Mouse (Mus musculus) Muller cell, postnatal 12 days (primary cell): Measurements from ENCODE around the gene Trpm1.

ENCODE experiments used
- DNase-seq: peaks from one replicate; pipeline ENCODE4 v3.0.0-alpha.2; 2015; ENCODE audit errors: inconsistent ontology term

Trpm1 gene

DNA sequence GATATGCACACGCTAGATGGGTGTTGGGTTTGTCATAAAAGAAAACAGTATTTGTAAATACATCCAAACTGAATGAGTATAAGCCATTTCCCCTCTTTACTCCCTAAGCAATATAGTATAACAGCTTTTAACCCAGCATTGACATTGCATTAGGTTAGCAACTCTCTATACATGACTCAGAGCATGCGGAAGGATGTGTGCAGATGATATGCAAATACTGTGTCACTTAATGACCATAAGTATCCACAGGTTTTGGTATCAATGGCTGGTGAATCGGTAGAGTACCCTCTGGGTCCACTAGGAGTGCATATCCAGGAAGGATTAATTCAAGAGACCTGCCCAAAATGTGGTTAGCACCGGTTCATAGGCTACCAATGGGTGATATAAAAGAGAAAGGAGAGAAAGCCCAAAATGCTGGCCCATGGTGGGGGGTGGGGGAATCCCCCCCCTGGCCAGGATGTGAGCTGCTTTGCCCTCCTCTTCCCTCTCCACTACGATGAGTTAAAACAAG is 80.7 kb downstream of the Trpm1 start:
- no peak for DNase-seq

DNA sequence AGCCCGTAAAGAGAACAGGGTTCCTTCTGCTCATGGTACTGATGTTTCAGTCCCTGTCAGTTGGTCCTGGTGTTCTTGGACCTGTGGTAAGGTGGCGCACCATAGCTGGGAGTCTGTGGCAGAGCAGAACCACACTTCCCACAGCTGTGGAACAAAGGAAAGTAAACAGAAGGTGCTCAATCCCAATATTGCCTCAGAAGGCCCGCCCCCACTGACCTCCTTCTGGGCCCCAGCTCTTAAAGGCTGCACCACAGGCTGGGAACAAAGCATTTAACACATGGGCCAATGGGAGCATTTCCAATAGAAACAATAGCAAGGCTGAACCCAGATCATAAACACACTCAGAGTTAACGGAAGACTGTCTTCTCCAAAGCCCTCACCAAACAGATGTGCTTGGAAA is 82.9 kb downstream of the Trpm1 start:
- no peak for DNase-seq

DNA sequence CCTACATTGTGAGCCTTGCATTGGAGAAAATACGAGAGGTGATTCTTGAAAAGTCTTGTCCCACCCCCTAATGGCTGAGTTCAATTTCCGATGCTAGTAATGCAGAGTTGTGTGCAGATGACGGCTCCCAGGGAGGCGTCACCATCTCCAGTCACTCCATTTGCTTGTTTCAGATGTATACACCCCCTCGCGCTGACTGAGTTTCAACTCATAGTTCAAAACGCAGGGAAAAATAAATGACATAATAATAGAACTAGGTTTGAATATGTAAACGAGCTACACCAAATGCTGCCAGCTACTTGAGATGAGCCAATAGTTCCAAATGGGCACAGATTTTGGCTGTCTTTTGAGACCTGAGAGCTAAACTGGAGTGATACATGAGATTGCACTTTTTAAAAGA is 84.1 kb downstream of the Trpm1 start:
- DNase-seq = no peak

DNA sequence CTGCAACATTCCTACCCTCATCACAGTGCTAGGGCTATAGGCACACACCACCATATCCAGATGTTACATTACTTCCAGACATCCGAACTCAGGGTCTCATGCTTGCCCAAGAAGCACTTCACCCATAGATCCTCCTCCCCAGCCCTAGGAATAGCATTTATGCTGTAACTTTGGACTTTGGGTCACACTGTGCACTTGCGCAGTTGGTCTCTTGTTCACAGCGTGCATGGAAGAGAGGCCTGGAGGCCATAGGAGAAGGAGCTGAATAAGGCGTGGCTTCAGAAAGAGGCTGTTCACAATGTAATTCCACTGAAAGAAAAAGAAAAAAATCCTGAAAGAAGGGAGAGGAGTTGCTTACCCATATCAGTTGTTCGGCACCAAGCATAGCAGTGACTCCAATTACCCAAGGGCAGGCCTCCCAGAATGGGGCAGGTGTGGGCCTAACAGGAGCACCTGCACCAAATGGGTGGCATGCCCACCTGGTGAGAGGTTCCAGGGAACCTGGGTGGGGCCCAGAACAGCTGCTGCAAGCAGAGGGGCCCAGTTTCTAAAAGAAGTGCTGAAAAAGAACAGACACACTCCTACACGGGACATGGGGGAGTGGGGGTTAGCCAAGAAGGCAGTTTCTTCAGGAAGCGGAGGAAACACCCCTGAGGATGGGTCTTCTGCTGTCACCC is 84.9 kb downstream of the Trpm1 start:
- DNase-seq = no peak

DNA sequence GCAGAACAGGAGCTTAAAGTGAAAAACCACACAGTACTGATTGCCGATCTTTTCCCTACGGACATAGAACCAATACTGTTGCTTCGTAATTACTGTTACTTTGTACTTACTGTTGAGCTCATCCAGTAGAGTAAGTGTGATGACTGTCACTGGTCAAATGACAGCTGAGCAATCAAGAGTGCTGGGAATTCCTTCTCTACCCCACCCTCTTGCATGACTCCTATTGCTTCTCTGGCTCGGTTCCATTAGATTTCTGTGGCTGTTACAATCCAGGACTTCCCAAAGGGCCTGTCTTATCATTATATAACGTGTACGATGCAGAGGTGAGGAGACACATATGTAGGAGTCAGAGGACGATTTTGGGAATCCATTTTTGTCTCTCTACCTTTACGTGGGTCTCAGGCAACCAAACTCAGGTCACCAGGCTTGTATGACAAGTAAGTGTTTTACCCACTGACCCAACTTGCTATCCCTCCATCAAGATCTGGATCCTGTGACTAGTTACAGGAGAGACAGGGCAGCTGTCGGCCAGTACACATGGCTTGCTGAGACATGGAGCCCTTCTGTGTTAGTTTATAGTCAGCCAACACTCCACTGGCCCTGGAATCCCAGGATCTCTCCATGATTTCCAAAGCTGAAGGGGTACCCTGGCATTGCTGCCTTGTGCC is 85.6 kb downstream of the Trpm1 start:
- DNase-seq = no peak

DNA sequence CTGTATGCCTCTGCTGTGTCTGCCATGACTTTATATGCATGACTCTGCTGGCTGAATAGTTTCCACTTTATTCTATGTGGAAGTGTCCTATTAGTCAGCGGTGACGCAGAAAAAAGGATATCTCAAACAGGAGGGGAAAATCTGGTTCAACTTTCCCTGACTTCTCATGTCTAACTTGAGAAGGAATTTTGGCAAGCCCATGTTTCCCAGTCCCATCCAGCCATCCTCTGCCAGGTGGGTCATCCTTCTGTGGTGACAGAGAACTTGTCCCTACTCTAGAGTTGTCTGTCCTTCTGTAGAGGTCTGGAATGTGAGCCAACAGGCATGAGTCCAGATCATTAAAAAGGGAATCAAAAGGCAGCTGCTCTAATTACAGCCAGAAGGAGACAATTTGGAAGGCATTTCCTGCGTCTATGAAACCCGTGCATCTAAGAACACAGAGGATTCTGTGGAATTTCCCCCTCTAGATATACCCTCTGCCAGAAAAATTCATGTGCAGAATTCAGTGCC is 86.2 kb downstream of the Trpm1 start:
- DNase-seq = peak; percentile 99

DNA sequence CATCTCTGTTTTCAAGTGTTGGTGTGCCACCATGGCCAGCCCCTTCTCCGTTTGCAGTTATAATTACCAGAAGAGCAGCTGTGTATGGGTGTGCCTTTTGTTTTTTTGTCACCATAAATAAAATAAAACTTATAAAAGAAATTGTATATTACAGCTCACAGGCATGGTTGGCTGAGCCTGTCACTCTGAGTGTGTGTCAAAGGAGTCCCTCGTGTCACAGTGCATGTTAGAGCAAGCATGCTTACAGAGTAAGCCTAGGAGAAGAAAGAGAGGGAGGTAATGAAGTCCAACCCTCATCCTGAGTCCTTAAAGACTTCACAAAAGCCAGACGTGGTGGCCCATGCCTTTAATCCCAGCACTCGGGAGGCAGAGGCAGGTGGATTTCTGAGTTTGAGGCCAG is 88.8 kb downstream of the Trpm1 start:
- no peak for DNase-seq

DNA sequence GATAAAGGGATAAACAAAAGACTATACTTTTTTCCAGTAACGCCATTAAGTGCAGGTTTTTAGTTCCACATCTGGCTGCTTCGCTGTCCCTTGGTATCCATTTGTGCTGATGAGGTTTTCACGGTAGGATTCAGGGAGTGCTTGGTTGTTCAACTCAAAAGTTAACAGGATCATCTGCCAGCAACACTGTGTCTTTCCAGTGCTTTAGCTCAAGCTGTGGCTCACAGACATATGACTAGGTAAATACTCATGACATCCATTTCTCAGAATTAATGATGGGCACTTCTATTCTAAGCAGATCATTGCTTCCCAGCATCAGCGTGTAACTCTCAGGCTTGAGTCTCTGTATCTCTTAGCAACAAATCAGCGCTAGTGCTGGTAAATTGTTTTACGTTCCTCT is 90.7 kb downstream of the Trpm1 start:
- no peak for DNase-seq

DNA sequence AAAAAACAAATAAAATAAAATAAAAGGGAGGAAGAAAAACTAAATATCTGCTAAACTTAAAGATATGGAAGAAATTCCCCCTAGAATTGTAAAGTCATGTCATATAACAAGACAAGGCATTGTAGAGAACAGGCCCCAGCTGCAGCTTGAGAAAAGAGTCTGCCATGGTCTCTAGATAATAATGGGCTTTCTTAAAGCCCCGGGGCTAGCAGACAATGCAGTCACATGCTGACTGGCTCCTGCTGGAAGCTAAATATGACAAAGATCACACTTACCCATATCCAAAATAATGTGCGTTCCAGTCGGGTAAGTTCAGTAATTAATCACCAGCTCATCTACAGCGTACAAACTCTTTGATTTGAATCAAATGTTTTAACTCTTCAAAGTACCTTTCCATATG is 93.1 kb downstream of the Trpm1 start:
- no peak for DNase-seq

DNA sequence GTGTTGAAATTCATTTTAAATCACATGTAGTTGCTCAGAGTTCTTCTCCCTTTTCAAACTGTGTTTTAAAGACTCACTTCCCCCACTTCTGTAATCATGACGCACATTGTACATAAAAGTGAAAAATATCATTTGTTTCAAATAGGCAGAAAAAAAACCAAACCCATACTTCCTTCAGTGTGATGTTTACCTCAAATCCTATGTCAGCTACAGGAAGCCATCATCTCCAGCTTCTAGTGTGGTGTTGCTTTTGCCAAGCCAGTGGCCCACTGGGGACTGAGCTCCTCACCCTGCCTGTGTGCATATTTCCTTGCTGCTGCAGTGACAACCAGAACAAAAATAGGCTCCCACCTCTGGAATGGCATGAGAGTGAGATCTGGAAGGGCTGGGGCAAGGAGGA is 94.7 kb downstream of the Trpm1 start:
- DNase-seq = no peak

DNA sequence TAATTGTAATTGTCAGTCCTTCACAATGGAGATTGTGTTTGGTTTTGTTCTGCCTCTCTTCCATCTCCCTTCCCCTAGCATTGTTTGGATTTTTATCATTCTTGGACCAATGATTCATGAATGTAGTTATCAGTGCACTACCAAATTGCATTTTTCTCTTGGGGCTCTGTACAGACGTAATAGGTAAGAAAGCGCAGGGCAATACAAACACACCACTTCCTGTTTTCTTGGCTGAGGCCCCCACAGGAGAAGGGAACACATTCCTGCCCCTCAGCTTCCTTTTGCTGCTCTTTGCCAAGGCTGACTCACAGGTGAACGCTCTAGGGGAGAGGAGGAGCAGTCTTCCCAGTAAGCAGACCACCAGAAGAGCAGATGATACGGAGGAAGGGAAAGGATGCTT is 96.1 kb downstream of the Trpm1 start:
- peak; percentile 90 for DNase-seq

DNA sequence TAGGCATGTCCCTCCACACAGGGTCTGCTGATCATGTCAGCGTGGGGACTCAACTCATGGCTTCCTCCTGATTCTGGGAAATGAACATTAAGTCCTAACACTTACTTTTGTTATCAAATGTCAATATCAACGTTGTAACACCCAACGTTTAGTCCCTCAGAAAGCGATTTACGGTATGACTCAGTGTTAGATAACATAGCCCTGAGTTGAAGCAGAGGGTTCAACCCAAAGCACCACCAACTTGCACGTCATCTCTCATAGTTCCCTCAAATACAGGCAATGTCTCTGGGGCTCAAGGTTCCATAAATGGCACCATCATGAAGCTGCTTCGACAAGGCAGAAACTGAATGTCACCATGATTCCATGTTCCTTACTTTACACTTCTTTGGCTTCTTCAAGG is 96.8 kb downstream of the Trpm1 start:
- no peak for DNase-seq

DNA sequence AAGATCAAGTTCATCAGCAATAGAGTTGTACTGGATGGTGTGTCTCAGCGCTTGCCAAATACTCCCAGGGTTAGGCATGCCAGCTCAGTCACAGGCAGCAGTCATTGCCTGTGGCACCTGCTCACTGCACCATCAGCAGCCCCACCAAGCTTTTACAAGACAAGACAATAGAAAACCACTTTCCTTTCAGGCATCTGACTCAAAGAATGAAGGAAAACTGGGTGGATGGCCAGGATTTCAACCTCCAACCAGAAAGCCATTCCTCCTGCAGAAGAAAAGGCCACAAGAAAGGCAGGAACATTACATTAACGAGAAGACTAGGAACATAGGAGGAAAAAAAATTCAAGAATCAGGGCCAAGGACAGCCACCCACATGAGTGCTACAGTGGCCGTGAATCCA is 100.1 kb downstream of the Trpm1 start:
- DNase-seq = peak; percentile 77

DNA sequence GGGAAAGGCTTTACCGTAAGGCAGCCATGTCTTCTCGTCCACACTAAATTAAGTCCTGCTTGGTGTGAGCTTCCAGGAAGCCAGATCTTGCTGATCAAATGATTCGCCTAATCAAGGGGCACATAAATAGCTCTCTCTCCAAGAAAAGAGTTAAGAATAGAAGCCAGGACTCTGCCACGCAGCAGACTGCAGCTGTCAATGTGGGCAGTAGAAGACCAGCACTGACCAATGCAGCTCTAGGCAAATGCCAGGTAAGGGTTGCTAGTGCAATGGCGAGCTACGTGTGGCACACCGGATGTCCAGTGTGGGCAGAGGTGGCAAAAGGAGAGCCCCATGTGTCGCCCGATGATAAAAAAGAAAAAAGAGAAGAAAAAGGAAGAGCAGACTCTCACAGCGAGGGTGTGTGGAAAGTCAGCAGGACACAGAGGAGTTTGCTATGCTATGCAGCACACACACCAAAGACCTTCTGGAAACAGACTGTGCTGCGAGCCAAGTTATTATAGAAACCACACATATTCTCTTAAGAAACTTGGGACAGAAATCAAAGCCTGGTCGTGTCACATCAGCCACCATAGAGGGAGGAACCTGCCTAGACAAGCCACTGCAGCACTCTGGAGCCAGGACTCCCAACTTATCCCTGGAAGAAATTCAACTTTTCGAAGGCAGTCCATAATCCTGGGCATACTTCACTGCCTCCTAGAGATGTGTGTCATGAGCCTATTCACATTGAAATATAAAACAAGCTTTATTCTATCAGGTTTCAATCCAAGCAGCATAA is 112.1 kb downstream of the Trpm1 start:
- no peak for DNase-seq

DNA sequence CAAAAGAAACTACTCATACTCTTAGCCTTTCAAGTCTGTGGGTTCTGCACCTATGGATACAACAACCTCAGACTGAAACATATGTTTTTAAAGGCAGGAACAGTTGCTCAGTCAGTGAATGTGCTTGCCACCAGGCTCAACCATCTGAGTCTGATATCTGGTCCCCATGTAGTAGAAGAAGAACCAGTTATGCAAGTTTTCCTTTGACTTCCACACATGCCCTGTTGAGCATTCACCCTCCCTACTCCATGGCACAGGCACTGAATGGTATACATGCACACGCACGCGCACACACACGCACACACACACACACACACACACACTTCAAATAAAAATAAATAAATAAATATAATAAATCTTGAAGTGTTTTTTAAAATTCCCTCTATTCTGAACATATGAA is 113.0 kb downstream of the Trpm1 start:
- no peak for DNase-seq

DNA sequence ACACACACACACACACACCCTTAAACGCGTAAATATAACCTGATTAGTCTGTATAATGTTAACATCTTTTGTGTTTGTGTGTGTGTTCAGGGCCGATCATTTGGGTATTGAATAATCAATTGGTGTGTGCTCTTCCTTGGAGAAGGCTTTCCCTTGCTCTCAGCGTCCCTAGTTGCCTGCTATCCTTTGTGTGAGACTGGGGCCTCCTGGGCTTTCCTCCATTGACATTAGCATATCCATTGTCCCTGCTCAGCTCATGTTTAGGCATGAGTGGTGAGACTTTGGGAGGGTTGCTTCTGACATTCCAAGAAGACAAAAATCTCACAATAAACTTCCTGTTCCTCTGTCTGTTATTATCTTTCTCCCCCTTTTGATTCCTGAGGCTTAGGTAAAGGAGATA is 118.3 kb downstream of the Trpm1 start:
- DNase-seq = no peak

DNA sequence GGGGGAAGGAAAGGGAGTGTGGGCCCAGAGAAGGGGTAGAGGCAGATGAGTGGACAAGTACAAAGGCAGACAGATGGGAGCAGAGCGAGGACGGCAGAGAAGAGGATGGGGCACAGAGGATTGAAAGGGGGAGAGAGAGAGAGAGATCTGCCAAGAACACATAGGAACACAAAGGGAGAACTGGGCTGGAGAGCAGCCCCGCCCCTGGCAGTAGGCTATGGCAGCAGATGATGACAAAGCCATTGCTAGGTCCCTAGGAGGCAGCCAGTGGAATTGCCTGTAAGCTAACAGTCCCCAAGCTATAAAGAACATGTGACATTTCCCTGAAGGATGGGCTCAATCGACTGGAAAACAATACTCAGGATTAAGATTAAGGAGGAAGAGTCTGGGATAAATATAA is 121.9 kb downstream of the Trpm1 start:
- DNase-seq = no peak

DNA sequence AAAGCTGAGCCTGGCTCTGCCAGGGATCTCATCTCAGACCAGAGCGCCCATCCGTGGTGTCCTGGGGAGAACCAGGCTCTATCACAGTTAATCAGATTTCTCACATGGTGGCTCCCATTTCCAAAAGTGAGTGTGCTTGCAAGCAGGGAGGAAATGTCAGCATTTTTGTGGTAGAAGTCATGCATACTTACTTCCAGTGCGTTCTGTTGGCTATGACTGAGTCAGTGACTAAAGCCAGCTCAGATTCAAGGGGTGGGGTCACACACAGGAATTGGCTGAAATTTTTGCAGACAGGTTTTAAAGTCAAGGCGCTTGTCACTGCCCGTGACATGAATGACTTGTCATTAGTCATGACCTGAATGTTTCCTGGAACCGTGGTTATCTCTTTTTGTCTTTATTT is 123.3 kb downstream of the Trpm1 start:
- peak; percentile 92 for DNase-seq

DNA sequence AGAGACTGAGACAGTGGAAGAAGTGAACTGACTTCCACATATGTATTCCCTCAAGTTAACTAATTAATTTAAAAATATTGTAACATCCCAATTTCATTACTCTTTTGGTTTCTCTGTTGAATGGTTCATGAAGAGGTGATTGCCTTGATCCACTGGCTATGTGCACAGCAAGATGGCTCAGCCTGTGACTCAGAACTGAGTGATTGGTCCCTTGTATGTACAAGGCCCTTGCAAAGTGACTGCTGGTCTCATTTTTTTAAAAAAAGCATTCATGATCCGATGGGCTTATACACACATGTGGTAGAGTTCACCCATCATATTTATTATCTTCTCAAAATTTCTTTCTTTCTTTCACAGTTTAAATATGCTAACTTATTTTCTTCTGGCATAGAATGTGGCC is 124.9 kb downstream of the Trpm1 start:
- no peak for DNase-seq

DNA sequence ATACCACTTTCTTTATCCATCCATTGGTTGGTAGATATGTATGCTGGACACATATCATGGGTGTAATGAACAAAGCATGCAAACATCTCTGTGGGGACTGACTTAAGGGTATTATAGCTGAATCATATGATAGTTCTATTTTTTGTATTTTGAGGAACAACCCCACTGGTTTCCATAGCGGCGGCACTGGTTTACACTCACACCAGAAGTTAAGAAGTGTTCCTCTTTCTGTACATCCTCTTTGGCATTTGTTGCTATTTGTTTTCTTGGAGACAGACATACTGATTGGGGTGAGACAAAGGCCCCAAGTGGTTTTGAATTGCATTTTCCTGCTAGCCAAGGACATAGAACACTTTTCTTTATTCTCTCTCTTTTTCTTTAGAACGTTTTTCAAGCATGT is 125.9 kb downstream of the Trpm1 start:
- DNase-seq = no peak

DNA sequence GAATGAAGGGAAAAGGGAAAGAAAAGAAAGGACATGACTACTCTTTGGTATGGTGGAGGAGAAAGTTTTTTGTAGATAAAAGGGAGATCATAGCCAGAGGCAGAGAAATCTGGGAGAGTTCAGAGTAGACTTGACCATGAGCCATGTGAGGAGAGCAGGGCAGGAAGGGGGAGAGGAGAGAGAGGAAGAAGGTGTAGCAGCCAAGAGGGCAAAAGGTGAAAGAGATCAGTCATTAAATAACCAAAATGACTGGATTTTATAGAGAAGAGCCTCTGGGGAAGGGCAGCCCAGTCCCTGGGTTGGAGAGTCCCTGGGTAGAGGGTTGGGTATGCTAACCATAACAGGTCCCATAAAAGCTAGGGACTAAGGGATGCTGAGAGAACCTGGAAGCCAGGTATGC is 132.9 kb downstream of the Trpm1 start:
- no peak for DNase-seq

DNA sequence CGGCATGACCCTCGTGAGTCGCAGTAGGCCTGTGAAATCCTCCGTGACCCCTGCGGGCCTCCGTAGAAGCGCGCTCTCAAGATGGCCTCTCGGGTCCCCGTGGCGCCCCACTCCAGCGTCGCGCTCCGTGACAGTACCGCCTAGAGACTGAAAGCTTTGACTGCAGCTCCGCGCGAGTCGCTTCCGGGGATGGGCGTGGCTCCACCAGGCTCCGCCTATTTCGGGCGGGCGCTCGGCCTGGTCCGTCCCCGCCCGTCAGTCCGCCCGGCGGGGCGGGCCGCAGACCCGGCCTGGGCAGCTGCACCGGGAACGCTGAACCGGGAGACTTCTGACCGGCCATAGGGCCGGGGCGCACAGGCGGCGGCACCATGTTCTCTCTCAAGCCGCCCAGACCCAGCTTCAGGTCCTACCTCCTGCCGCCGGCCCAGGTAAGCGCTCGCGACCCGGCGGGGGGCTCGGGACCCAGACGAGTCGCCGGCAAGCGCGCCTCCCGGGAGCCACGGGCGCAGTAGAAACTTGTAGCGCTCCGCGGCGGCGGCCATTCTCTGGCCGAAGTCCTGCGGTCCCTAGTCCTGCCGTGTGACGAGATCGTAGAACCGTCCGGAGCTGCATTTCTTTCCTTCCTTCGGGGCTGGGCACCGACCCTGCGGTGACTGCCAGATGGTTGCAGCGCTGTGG is 133.9 kb downstream of the Trpm1 start, which contains the start of gene Mtmr10:
Gene Mtmr10 (plus strand): TSS at position 240 of the 678 bp plus-strand sequence.
- DNase-seq = peak; percentile 99
